Mouse (Mus musculus) kidney, postnatal 4 days (tissue): ENCODE results near the gene U2af2.
"Not testable (repeated sequence)": the region's sequence is repeated elsewhere in the genome, so short reads cannot be mapped to it uniquely, and the experiment has no call there.

Source experiments
- DNase-seq, 2 experiments: peaks; one replicate each; pipeline ENCODE4 v3.0.0; 2021; ENCODE audit warnings: mixed read lengths in 2 of 2

Gene U2af2

GRCm38 (mm10) chr7:5061774-5062359 is at the start of gene U2af2:
U2af2 (plus strand) TSS chr7:5062143.
- DNase-seq = peak; percentile 98

- no peak for DNase-seq
These were observed 49.0 kb upstream of the U2af2 start for GRCm38 (mm10) chr7:5012681-5013513.

GRCm38 (mm10) chr7:5014251-5015117 is 47.5 kb upstream of the U2af2 start, which contains the start of the genes Zfp524 and Fiz1:
Zfp524 (plus strand) TSS chr7:5014415.
Fiz1 (minus strand) TSS chr7:5014697.
- DNase-seq = peak; percentile 98

GRCm38 (mm10) chr7:5015118-5016001 is 46.6 kb upstream of the U2af2 start, which contains the start of gene Gm44973:
Gm44973 (plus strand) TSS chr7:5015496.
- DNase-seq = peak; percentile 97 to 99

- no peak for DNase-seq
These were observed 45.9 kb upstream of the U2af2 start for GRCm38 (mm10) chr7:5016057-5016456.

GRCm38 (mm10) chr7:5016920-5017319 is 45.0 kb upstream of the U2af2 start:
- no peak for DNase-seq

- peak in 1 of 2 experiments; percentile 43 for DNase-seq
These were observed 44.6 kb upstream of the U2af2 start for GRCm38 (mm10) chr7:5017352-5017751.

- DNase-seq = no peak
These were observed 44.0 kb upstream of the U2af2 start for GRCm38 (mm10) chr7:5017931-5018330.

- DNase-seq = not testable (repeated sequence)
These were observed 42.4 kb upstream of the U2af2 start for GRCm38 (mm10) chr7:5019576-5019975.

- DNase-seq = peak; percentile 99 to 100
These were observed 41.8 kb upstream of the U2af2 start, which contains the start of the genes Zfp865 and Ccdc106 for GRCm38 (mm10) chr7:5020000-5020681. Zfp865 (plus strand) TSS chr7:5020376. Ccdc106 (plus strand) TSS chr7:5020553.

- no peak for DNase-seq
These were observed 41.3 kb upstream of the U2af2 start for GRCm38 (mm10) chr7:5020685-5021084.

- no peak for DNase-seq
These were observed 40.7 kb upstream of the U2af2 start for GRCm38 (mm10) chr7:5021197-5021596.

- no peak for DNase-seq
These were observed 32.4 kb upstream of the U2af2 start for GRCm38 (mm10) chr7:5029543-5029942.

GRCm38 (mm10) chr7:5029946-5030345 is 32.0 kb upstream of the U2af2 start:
- DNase-seq = no peak

- DNase-seq = no peak
These were observed 31.2 kb upstream of the U2af2 start for GRCm38 (mm10) chr7:5030554-5031275.

GRCm38 (mm10) chr7:5031496-5031895 is 30.4 kb upstream of the U2af2 start:
- DNase-seq = no peak

- DNase-seq = no peak
These were observed 28.1 kb upstream of the U2af2 start, which contains the start of gene 4632433K11Rik for GRCm38 (mm10) chr7:5033818-5034217. 4632433K11Rik (plus strand) TSS chr7:5034118.

GRCm38 (mm10) chr7:5035628-5036027 is 26.3 kb upstream of the U2af2 start:
- no peak for DNase-seq

- DNase-seq = no peak
These were observed 25.8 kb upstream of the U2af2 start for GRCm38 (mm10) chr7:5036136-5036535.

- no peak for DNase-seq
These were observed 24.9 kb upstream of the U2af2 start for GRCm38 (mm10) chr7:5037026-5037425.
